Mouse (Mus musculus) hindbrain, postnatal 0 days (tissue): Measurements from ENCODE around the gene Pth2. TPM values are rescaled to one million over a fixed set of nuclear protein-coding genes. Genes with fewer than 3 reads are reported as not detected.
A peak's percentile ranks its signal among the peaks of the same experiment; 100 is the strongest.

Experiments used
- ATAC-seq: fragments of 200-750 bp; cut with Nextera tagmentation; 2 replicates; pipeline ENCODE4 v1.8.0; 2017; ENCODE audit warnings: mild to moderate bottlenecking, moderate TSS enrichment, moderate library complexity
- DNase-seq: peaks from one replicate; pipeline ENCODE4 v3.0.0-alpha.2; 2015; ENCODE audit warnings: low spot score
- H3K27ac ChIP-seq: fragments of 300-500 bp; sonication (generic); 2 replicates; pipeline ENCODE4 v1.5.1; 2014; ENCODE audit warnings: mild to moderate bottlenecking
- H3K27me3 ChIP-seq: fragments of 300-500 bp; sonication (generic); 2 replicates; pipeline ENCODE4 v1.6.1; 2014; ENCODE audit warnings: low read length, mixed read lengths; ENCODE audit not compliant: insufficient read depth
- H3K36me3 ChIP-seq: fragments of 300-500 bp; sonication (generic); 2 replicates; pipeline ENCODE4 v1.6.1; 2014; ENCODE audit warnings: low read length, mixed read lengths; ENCODE audit not compliant: insufficient read depth
- H3K4me1 ChIP-seq: fragments of 300-500 bp; sonication (generic); 2 replicates; pipeline ENCODE4 v1.6.1; 2014; ENCODE audit warnings: antibody characterized with exemption, low read length, mixed read lengths; ENCODE audit not compliant: insufficient read depth
- H3K4me2 ChIP-seq: fragments of 300-500 bp; sonication (generic); 2 replicates; pipeline ENCODE4 v1.6.1; 2014; ENCODE audit warnings: low read depth, mild to moderate bottlenecking, low read length, moderate library complexity, mixed read lengths
- H3K4me3 ChIP-seq: fragments of 300-500 bp; sonication (generic); 2 replicates; pipeline ENCODE4 v1.5.1; 2014; ENCODE audit warnings: low read length
- H3K9ac ChIP-seq: fragments of 300-500 bp; sonication (generic); replicated peaks from 2 replicates; pipeline ENCODE4 v1.6.1; 2014; ENCODE audit warnings: mild to moderate bottlenecking, low read length, moderate library complexity, mixed read lengths
- H3K9me3 ChIP-seq: fragments of 300-500 bp; sonication (generic); 2 replicates; pipeline ENCODE4 v1.6.1; 2016; ENCODE audit warnings: low read length, mixed read lengths
- CTCF ChIP-seq: IDR thresholded peaks from 2 replicates; pipeline ENCODE4 v1.5.1; 2016; ENCODE audit warnings: antibody characterized with exemption, control low read depth, low read depth
- WGBS: fragments of 180-500 bp; shearing (Covaris S2); extraction: QIAGEN DNeasy Blood & Tissue Kit; methylation state at CpG from one replicate; pipeline ENCODE4 v1.1.7; 2014; 5-methylcytosine and 5-hydroxymethylcytosine counted together
- polyA plus RNA-seq: library from polyadenylated mRNA; unstranded; fragments of >200 nt; fragmentation: Nextera tagmentation; extraction: Ambion mirVana; gene quantifications from 2 replicates; pipeline ENCODE4 v1.2.1, GENCODE M21; 2015
- total RNA-seq: library from RNA; depleted of rRNA; stranded (reverse); fragments of >200 nt; gene quantifications from 2 replicates; pipeline ENCODE4 v1.2.3, GENCODE M21; 2014

Gene Pth2
- total and polyA plus RNA-seq, 2 experiments from 2014 or later: 2.1 TPM; not detected in 1

DNA sequence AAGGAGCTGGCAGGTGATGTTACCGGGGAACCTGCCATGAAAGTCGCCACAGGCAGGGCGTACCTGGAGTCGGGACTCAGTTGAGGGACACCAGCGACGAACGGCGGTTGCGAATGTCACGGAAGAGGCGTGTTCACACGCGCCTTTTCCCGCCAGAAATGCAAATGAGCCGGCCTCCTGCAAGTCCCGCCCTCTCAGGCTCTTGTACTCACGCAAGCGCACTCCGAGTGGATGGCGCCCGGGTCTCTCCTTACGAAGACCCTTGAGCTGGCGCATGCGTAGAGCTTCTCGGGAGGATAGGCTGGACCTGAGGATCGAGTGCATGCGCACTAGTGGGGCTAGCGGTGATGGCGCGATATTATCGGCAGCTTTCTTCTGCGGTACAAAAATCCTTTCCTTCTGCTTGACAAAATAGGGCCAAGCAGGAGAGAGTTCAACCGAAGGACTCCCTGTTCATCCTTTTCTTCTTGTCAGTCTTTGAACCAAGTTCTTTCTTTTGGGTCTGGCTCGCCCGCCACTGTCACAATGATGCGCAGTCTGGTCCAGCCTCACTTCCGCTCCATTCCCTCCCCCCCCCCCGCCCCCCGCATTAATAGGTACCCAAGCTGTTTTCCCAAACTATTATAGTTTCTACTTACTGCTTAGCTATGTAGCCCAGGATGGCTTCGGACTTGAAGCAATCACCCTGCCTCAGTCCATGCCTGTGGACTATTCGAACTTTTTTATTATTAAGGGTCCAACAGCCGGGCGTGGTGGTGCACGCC, 23.8 kb downstream of the Pth2 start, which contains the start of gene Ccdc155:
Gene Ccdc155 (minus strand): TSS at position 513 of the 764 bp plus-strand sequence.
- DNase-seq (peak; percentile 99), ATAC-seq (peak; percentile 98)
- 9% methylated on average over 44 of the region's 44 CpGs for WGBS
- peak within 1 kb of the TSS; percentile 57 for H3K4me2 ChIP-seq
- H3K27me3 ChIP-seq: no peaks in the 10 kb centered on the region
- peak within 1 kb of the TSS; percentile 64; the same call in 1 of the 2 replicates for H3K27ac ChIP-seq
- H3K36me3 ChIP-seq: no peaks in the 10 kb centered on the region
- H3K9me3 ChIP-seq: no peaks in the 10 kb centered on the region
- TF ChIP-seq CTCF: no peak
- H3K4me1 ChIP-seq: no peaks in the 10 kb centered on the region
- H3K4me3 ChIP-seq: peak within 1 kb of the TSS; percentile 41
- peak within 1 kb of the TSS; percentile 33; the same call in 1 of the 2 replicates for H3K9ac ChIP-seq

DNA sequence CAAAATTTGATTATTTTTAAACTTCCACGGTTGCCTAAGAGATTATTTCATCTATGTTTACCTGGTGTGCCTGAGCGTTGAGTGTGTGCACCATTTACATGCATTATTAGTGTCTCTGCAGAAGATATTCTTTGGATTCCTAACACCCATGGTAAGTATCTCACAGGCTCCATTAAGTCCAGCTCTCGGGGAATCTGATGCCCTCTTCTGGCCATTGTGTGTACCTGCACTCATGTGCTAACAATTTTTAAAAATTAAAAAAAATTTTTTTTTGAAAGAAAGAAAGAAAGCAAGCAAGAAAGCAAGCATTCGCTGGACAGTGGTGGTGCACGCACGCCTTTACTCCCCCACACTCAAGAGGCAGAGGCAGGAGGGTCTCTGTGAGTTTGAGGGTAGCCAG, 27.5 kb downstream of the Pth2 start:
- WGBS: 82% methylated on average over 6 of the region's 6 CpGs
- H3K36me3 ChIP-seq: no peaks in the 10 kb centered on the region
- ATAC-seq (no peak), DNase-seq (no peak)
- no peak overlapping the region for H3K27ac ChIP-seq
- H3K4me3 ChIP-seq: no peak overlapping the region
- H3K9ac ChIP-seq: no peak overlapping the region
- no peaks in the 10 kb centered on the region for H3K4me1 ChIP-seq
- no peak overlapping the region for H3K4me2 ChIP-seq
- no peaks in the 10 kb centered on the region for H3K27me3 ChIP-seq
- TF ChIP-seq CTCF: peak; percentile 34
- no peaks in the 10 kb centered on the region for H3K9me3 ChIP-seq

DNA sequence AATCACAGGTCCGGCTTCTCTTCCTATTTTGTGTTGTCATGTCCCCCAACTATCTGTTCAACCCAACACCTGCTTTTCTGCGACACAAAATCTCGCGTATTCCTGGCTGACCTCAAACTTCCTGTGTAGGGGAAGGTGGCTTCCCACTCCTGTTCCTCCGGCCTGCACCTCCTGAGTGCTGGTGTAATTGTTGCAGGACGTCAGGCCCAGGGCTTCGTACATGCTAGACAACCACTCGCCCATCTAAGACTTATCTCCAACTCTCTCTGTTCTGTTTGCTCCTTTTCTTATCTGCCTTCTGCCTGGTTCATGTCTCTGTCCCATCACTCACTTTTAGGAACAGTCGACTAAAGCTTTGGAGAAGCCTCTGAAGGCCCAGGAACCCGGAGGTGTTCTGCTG, 30.3 kb downstream of the Pth2 start:
- 0 out of 2 replicates have a peak, but pooled peaks cover 5% of the 10 kb centered on the region for H3K27me3 ChIP-seq
- H3K9ac ChIP-seq: no peak overlapping the region
- no peak overlapping the region for H3K4me3 ChIP-seq
- ATAC-seq (no peak), DNase-seq (no peak)
- peaks cover 6% of the 10 kb centered on the region; the same call in 1 of the 2 replicates for H3K4me1 ChIP-seq
- WGBS: 77% methylated on average over 10 of the region's 10 CpGs
- H3K36me3 ChIP-seq: no peaks in the 10 kb centered on the region
- no peaks in the 10 kb centered on the region for H3K9me3 ChIP-seq
- H3K4me2 ChIP-seq: peak overlapping the region; percentile 35; the same call in 1 of the 2 replicates
- H3K27ac ChIP-seq: no peak overlapping the region
- no peak for TF ChIP-seq CTCF

DNA sequence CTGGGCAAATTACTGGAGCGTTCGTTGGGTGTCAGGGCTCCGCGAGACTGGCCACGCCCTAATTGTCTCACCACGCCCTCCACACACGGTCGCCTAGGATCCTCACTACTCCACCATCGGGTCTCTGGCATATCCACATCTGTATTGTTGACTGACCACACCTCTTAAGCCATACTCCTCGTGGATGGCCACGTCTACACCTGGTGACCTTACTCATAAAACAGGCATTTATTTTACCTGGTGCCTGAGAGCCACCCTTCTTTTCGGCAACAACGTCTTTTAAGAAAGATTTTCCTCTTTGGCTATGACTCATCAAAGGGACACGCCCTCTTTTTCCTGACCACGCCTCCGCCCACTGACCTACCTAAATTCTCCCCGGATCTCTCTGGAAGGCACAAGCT, 31.1 kb downstream of the Pth2 start, which contains the start of gene Dkkl1:
Gene Dkkl1 (minus strand): TSS at position 297 of the 401 bp plus-strand sequence.
- H3K4me3 ChIP-seq: peak within 1 kb of the TSS; percentile 15
- peaks cover 10% of the 10 kb centered on the region; the same call in 1 of the 2 replicates for H3K4me1 ChIP-seq
- H3K4me2 ChIP-seq: peak within 1 kb of the TSS; percentile 35; the same call in 1 of the 2 replicates
- ATAC-seq (no peak), DNase-seq (no peak)
- H3K27me3 ChIP-seq: 0 out of 2 replicates have a peak, but pooled peaks cover 5% of the 10 kb centered on the region
- H3K9me3 ChIP-seq: no peaks in the 10 kb centered on the region
- H3K36me3 ChIP-seq: no peaks in the 10 kb centered on the region
- H3K27ac ChIP-seq: no peak within 1 kb of the TSS
- TF ChIP-seq CTCF: no peak
- WGBS: 9% methylated on average over 17 of the region's 17 CpGs
- H3K9ac ChIP-seq: 0 out of 2 replicates have a peak within 1 kb of the TSS, but pooled peaks have one; percentile 9

DNA sequence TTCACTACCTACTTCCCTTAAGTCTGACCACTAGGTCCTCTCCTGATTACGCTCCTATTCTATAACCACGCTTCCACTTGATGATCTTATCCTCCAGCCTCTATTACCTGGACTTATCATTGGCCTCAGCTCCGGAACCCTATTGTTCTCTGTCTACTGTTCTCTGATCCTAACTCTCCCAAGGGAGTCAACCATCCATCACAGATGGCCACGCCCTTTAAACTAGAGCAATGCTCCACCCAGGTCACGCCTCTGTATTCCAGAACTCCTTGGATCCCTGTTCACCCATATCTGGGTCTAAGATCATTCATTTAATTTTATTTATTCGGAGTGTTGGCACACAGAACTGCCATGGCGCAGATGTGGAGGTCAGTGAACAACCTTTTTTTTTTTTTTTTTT, 31.6 kb downstream of the Pth2 start:
- H3K9ac ChIP-seq: no peak overlapping the region
- H3K36me3 ChIP-seq: no peaks in the 10 kb centered on the region
- no peak for TF ChIP-seq CTCF
- no peak overlapping the region for H3K4me3 ChIP-seq
- ATAC-seq: no peak
- 75% methylated on average over 7 of the region's 7 CpGs for WGBS
- no peaks in the 10 kb centered on the region for H3K9me3 ChIP-seq
- H3K27me3 ChIP-seq: 0 out of 2 replicates have a peak, but pooled peaks cover 5% of the 10 kb centered on the region
- peaks cover 14% of the 10 kb centered on the region; the same call in 1 of the 2 replicates for H3K4me1 ChIP-seq
- no peak for DNase-seq
- no peak overlapping the region for H3K27ac ChIP-seq
- no peak overlapping the region for H3K4me2 ChIP-seq

DNA sequence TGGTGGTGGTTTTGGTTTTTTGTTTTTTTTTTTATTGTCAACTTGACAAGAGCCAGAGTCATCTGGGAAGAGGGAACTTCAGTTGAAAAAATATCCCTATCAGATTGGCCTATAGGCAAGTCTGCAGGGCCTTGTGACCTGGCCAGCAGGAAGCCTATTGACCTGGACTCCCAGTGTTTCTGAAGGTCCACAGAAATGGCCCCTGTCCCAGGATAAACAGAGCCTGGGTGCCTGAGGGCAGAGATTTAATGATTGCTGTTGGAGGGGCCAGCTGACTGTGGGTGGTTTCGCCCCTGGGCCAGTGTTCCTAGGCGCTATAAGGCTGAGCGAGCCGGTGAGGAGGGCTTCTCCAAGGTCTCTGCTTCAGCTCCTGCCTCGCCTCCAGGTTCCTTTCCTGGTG, 32.9 kb downstream of the Pth2 start:
- H3K36me3 ChIP-seq: no peaks in the 10 kb centered on the region; the same call in 1 of the 2 replicates
- 67% methylated on average over 5 of the region's 5 CpGs for WGBS
- H3K27ac ChIP-seq: no peak overlapping the region
- TF ChIP-seq CTCF: no peak
- H3K9ac ChIP-seq: no peak overlapping the region
- no peak overlapping the region for H3K4me3 ChIP-seq
- ATAC-seq (no peak), DNase-seq (no peak)
- H3K27me3 ChIP-seq: 0 out of 2 replicates have a peak, but pooled peaks cover 5% of the 10 kb centered on the region
- peaks cover 14% of the 10 kb centered on the region; the same call in 1 of the 2 replicates for H3K4me1 ChIP-seq
- H3K9me3 ChIP-seq: no peaks in the 10 kb centered on the region
- no peak overlapping the region for H3K4me2 ChIP-seq
